Mouse (Mus musculus) spleen, postnatal 36 days (tissue): ENCODE measurements at regions not wholly inside any gene's neighbourhood (a gene's known extent, or its start where the extent isn't known, plus 50 kb on each side); places are given as distances from the start of the nearest gene placed in this dataset.
A peak's percentile ranks its signal among the peaks of the same experiment; 100 is the strongest.

Experiments used
- DNase-seq, 2 experiments: peaks; one replicate each; pipeline ENCODE4 v3.0.0; 2022; ENCODE audit warnings: low spot score in 2 of 2, mixed read lengths in 1 of 2

DNA sequence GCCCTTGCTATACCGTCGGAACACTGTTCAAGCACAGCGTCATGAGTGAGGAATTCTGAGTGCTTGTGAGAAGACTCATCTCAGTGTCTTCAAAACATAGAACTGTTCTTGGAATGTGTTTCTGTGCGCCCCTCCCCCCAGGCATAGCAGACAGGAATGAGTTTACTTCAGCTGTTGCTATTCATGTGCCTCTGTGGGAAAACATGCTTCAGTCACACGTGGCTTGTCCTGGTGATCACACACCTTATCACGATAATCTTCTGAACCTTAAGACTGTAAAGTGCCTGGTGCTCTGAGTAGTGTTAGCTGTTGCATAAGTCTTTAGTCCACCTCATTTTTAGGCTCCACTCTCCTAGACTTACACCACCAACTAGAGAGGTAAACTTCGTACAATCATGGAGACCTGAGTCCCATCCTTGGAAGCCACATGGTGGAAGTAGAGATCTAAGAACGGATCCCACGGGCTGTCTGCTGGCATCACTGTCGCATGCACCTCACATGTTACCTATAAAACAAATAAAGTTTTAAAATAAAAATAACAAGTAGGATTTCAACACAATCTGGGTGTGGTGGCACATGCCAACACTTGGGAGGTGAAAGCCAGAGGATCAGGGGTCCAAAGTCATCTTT is 1143.8 kb downstream of the 4930447A16Rik start:
- no peak for DNase-seq

- DNase-seq = no peak
Measured at GRCm38 (mm10) chr15:38570144-38570543, 1144.8 kb downstream of the 4930447A16Rik start.

DNA sequence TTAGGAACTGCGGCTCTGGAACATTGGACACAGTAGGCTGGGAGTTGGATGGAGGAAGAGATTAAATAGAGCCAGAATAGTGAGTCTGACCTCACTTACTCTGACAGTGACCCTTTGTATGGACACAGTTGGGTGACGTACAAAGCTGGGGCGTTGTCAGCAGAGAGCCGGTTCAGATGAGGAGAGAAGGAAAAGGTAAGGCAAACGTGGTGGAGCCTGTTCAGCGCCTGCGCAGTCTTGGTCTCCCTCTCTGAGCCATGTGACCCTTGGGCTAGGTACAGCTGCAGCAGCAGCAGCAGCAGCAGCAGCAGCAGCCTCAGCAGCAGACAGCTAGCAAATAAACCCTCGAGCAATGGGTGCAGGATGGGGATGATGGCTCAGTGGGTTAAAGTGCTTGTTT is 1145.4 kb downstream of the 4930447A16Rik start:
- no peak for DNase-seq

DNA sequence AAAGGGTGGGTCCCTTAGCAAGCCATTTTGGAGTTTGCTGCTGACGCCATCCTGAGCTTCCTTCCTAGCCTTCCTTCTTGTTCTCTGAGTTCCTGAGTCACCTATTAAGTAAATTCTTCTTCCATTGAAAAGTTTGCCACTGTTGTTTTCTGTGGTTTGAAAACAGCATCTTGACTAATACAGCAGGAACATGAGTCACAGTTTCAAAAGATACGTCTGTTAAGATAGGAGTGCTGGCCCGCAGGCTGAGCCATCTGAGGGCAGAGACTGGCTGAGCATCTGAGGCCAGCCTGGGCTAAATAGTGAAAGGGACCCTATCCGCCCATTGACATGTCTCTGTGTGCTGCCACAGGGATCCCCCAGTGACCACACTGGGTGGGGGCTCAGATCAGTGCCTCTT is 1147.3 kb downstream of the 4930447A16Rik start:
- no peak for DNase-seq

DNA sequence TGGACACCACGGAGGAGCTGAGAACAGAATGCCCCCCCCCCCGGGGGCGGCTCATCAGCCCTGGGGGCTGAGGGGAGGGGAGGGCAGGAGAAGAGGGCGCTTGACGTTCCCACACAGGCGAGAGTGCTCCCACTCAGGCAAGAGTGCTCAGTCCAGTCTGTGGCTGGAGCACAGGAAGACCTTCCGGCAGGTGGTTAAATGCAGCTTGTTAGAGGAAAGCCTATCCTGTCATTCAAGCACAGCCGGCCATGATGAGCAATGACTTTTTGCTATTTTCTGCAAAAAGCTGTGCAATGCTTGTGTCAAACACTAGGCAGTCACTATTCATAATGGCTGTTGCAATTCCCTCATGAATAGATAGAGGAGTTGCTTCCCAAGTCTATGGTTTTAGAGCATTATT is 1149.1 kb downstream of the 4930447A16Rik start:
- no peak for DNase-seq

- DNase-seq = no peak
Measured at GRCm38 (mm10) chr15:38575254-38575653, 1149.9 kb downstream of the 4930447A16Rik start.

GRCm38 (mm10) chr15:38577691-38578090 is 1152.3 kb downstream of the 4930447A16Rik start:
- no peak for DNase-seq

- no peak for DNase-seq
Measured at GRCm38 (mm10) chr15:38579481-38579880, 1154.1 kb downstream of the 4930447A16Rik start.

GRCm38 (mm10) chr15:38583500-38583899 is 1158.1 kb downstream of the 4930447A16Rik start:
- DNase-seq = no peak

- no peak for DNase-seq
Measured at GRCm38 (mm10) chr15:38584425-38584824, 1159.1 kb downstream of the 4930447A16Rik start.

DNA sequence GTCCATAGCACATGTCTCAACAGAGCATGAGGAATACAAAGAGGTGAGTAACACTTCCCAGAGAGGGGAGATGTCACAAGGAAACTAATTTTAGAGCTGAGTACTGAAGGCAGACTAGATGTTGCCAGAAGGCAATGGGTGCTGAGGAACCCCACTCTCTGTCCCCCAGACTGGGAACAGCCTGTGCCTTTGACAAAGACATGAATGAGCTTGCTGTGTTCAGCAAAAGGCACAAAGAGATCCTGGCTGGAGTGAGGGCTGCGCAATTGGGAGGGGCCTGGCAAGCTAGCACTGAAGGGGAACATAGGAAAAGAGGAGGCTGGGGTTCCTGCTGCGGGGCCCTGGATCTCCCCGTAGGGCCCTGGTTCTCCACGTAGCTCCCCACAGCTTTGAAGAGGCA is 1160.3 kb downstream of the 4930447A16Rik start:
- no peak for DNase-seq

DNA sequence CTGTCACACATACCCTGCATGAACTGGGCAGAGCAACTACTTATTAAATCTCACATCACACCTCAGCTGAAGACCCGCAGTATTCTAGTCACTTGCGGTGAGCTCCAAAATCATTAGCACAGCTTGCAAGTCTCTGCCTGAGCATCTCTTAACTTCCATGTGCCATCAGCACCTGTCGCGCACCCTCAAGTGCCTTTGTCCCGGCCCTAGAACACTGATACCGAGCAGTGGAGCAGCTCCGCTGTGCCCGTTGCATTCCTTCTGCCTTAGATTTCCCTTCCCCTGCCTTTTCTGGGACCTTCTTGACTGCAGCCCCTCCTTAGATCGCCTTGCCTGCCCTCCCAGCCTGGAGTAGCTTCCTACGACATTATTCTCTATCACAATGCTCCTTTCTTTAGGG is 1161.2 kb downstream of the 4930447A16Rik start:
- DNase-seq = no peak

- no peak for DNase-seq
Measured at GRCm38 (mm10) chr15:38588268-38588667, 1162.9 kb downstream of the 4930447A16Rik start.

DNA sequence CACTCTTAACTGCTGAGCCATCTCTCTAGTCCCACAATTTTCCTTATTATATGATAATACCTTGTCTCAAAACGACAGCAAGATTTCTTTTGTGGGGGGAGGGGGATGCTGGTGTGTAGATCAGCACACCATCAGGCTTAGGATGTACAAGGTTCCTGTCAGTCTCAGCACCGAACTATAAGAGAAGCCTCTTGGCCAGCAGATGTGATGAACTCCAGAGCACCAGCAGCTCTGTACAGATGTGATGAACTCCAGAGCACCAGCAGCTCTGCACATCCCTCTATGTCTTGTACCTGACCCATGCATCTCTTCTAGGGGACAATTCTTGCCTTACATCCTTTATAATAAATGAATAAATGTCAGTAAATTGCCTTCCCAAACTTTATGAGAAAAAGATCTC is 1163.7 kb downstream of the 4930447A16Rik start:
- no peak for DNase-seq

- DNase-seq = no peak
Measured at GRCm38 (mm10) chr15:38589675-38590074, 1164.3 kb downstream of the 4930447A16Rik start.

DNA sequence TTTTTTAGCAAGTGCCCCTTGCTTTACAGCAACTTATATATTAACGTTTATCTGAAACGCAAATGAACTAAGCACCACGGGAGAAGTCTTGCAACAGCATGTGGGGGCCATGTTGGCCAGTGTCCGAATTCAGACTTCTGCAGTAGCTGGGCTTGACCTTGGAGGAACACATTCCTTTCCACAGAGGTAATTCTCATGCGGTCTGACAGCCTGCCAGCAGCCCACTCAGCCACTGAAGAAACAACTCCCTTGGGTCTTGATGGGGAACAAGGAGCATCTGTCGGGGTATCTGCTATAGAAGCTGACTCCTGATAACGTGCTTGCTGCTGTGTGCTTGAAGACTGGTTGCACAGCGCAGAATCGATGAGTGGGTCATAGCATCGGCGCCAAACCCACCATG is 1168.7 kb downstream of the 4930447A16Rik start:
- DNase-seq = peak in 1 of 2 experiments; percentile 5

- DNase-seq = no peak
Measured at GRCm38 (mm10) chr15:38594747-38595146, 1169.4 kb downstream of the 4930447A16Rik start.

DNA sequence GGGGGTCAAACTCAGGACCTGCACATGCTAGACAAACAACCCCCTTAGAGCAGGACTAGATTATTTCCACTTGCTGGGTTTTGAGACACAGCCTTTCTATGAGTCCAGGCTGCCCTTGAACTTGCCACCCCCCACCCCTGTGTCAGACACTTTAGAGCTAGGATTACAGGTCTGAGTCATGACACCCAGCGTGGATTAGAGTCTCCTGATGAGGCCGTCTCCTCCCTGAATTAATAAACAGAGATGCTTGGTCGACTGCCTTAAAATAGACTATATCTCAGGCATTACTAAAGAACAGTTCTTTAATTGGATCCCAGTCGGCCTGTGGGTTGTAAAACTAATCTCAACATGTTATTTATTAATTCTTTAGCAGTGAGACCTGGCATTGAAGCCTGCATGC is 1170.5 kb downstream of the 4930447A16Rik start:
- DNase-seq = no peak

GRCm38 (mm10) chr15:38597458-38597857 is 1172.1 kb downstream of the 4930447A16Rik start:
- no peak for DNase-seq

- DNase-seq = peak; percentile 17 to 29
Measured at GRCm38 (mm10) chr15:38601436-38601835, 1176.1 kb downstream of the 4930447A16Rik start.

DNA sequence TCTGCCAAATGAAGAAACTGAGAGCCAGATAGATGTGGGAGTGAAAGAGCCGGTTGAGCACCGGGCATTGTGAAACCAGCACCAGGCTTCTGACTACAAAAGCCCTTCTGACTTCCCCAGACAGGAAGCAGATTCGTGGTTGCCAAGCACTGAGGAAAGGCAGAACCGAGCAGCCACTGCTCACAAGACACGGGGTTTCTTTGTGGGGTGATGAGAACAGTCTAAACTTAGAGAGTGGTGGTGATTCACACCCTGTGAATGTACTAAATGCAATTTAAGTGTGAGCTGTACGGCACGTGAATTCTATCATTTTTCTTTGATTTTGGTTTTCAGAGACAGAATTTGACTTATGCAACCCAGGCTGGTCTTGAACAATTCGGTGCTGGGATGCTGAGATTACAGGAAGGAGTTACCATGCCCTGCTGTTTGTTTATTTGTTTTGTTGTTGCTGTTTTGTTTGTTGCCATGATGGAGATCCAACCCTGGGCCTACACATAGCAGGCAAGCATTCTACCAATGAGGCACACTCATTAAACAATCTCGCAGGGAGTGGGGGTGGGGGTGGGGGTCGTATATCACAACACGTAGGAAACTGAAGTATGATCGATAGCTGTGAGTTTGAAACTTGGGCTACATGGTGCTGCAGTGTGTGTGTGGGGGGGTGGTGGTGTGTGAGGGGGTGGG is 1177.0 kb downstream of the 4930447A16Rik start:
- peak; percentile 78 for DNase-seq

DNA sequence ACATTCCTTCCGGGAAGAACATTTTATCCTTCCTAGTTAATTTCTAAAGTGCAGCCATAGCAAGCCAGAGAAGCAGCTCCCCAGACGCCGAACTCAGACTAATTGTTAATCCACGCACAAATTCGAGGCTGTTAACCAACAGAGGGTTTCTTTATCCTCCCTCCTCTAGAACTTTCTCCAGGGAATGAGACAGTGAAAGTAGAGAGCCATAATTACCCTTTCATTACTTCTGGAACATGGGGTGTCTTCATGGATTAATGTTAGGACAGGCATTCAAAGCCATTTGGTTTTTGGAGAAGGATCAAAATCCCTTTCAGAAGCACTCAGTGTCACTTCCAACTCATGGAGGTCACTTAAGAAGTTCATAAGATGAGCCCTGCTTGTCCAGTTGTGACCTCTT is 1178.6 kb downstream of the 4930447A16Rik start:
- DNase-seq = no peak

DNA sequence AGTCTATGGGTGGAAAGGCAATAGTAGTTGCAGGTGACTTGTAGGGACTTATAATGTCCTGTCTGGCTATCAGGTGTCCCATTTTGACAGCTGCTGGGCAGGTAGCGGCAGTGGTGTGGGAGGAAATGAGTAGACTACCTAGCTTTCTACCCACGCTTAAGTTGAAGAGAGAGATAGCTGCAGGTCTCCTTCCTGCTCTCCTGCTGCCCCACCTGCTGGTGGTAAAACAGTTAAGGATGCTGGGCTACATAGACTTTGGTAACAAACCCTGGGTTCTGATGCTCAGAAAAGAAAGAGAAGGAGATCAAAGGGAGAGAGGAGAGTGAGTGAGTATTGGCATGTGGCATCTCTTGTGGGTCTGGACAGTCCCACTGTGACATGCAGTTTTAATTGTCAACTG is 1182.0 kb downstream of the 4930447A16Rik start:
- DNase-seq = peak; percentile 64 to 65
